Mouse (Mus musculus) embryo, embryonic 10 days (tissue): Measurements from ENCODE around the gene Bex1.

Experiments used
- DNase-seq: peaks from one replicate; pipeline ENCODE4 v3.0.0-alpha.2; 2015; ENCODE audit warnings: low spot score

Gene Bex1

DNA sequence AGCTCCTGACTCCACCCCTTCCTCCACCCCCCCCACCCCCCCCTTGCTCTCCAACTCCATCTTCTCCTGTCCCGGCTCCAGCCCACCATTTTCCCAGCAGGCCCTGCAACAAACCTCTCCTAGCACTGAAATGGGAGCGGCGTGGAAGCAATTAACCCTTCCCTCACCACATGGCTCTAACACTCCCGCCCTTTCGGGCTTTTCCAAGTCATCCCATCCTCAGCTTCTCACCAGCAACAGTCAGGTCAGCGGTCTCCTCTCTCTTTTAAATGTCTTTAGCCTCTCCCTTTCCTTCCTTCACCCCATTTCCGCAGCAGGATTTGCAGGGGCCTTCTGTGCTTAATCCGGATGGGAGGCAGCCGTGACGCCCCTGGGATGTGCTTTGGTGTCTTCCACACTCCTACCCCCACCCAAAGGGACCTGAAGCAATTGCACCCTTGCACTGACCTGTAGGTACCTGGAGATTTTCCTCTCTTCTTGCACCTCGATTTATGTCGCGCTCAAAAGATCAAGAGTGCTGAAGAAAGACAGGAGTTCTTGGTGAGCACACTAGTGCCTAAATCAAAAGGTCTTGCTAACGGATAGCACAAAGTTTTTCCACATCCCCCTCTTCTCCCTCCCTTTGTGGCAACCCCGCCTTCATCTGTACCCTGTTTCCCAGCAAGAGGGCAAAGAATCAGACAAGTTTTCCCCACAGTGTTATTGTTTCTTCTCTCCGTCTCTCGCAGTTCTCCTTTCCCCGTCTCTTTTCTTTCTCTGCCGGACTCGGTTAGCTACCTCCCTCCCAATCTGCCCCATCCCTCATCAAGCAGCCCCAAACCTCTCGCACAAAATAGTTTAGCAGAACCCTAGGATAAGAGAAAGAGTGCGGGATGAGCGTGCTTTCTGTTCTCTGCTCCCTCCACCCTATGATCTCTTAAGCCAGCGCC, 43.9 kb downstream of the Bex1 start:
- DNase-seq, result peak; percentile 84

DNA sequence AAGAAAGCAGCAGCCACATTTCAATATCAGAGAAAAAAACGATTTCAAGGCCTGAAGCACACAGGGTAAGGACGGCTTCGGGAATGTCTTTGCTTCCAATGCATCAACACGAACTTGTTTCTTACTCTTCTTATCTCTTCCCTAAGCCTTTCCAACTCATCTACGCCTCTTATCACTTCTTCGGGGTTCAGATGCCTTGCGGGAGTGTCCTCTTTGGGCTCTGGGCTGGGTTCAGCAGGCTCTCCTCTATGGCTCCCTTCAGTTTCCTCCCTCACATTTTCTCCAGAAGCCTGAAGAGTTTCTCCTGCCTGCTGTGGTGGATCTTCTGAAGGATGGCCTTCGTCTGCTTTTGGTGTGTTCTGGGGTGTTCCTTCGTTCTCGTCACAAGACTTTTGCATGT, 44.7 kb downstream of the Bex1 start:
- no peak for DNase-seq
